Mouse (Mus musculus): ENCODE results near the gene Mettl11b. TPM values are rescaled to one million over a fixed set of nuclear protein-coding genes. Genes with fewer than 3 reads are reported as not detected.

Gene Mettl11b
- polyA plus RNA-seq, 1 experiment from 2014 or later: not detected

- no peak overlapping the region for H3K27ac ChIP-seq (ENCODE audit: low read depth, low read length)
- no peaks in the 10 kb centered on the region for H3K36me3 ChIP-seq (ENCODE audit: control insufficient read depth, insufficient read depth, low read length)
- no peak overlapping the region for H3K4me3 ChIP-seq (ENCODE audit: low read depth, low read length)
- H3K4me2 ChIP-seq (ENCODE audit: low read depth, low read length): no peak overlapping the region
- H3K4me1 ChIP-seq (ENCODE audit: control insufficient read depth, insufficient read depth, low read length): no peaks in the 10 kb centered on the region
- H3K27me3 ChIP-seq (ENCODE audit: control insufficient read depth, insufficient read depth, low read length): no peaks in the 10 kb centered on the region
- H3K9ac ChIP-seq (replicated peaks; ENCODE audit: low read depth, low read length): no peak overlapping the region
- no peaks in the 10 kb centered on the region for H3K9me3 ChIP-seq (ENCODE audit: control insufficient read depth, low read length)
- ATAC-seq (ENCODE audit: low read depth): peak; percentile 16; the same call in 1 of the 2 replicates
These were observed 66.5 kb downstream of the Mettl11b start for GRCm38 (mm10) chr1:163658535-163658928.

GRCm38 (mm10) chr1:163657766-163658534 is 67.1 kb downstream of the Mettl11b start:
- peak; percentile 73; the same call in 1 of the 2 replicates for ATAC-seq (ENCODE audit: low read depth)
- Histone ChIP-seq H3K27me3 (ENCODE audit: control insufficient read depth, insufficient read depth, low read length) (no peaks in the 10 kb centered on the region), H3K4me2 (ENCODE audit: low read depth, low read length) (no peak overlapping the region), H3K27ac (ENCODE audit: low read depth, low read length) (no peak overlapping the region), H3K9me3 (ENCODE audit: control insufficient read depth, low read length) (no peaks in the 10 kb centered on the region), H3K4me3 (ENCODE audit: low read depth, low read length) (no peak overlapping the region), H3K36me3 (ENCODE audit: control insufficient read depth, insufficient read depth, low read length) (no peaks in the 10 kb centered on the region), H3K9ac (replicated peaks; ENCODE audit: low read depth, low read length) (no peak overlapping the region), H3K4me1 (ENCODE audit: control insufficient read depth, insufficient read depth, low read length) (no peaks in the 10 kb centered on the region)
- 47% methylated on average over 7 of the region's 7 CpGs for WGBS

GRCm38 (mm10) chr1:163657056-163657455 is 68.0 kb downstream of the Mettl11b start:
- no peak for ATAC-seq (ENCODE audit: low read depth)
- H3K9ac ChIP-seq (replicated peaks; ENCODE audit: low read depth, low read length): no peak overlapping the region
- H3K27ac ChIP-seq (ENCODE audit: low read depth, low read length): no peak overlapping the region
- no peaks in the 10 kb centered on the region for H3K4me1 ChIP-seq (ENCODE audit: control insufficient read depth, insufficient read depth, low read length)
- H3K9me3 ChIP-seq (ENCODE audit: control insufficient read depth, low read length): no peaks in the 10 kb centered on the region
- H3K27me3 ChIP-seq (ENCODE audit: control insufficient read depth, insufficient read depth, low read length): no peaks in the 10 kb centered on the region
- WGBS: 61% methylated on average over 2 of the region's 2 CpGs
- no peak overlapping the region for H3K4me3 ChIP-seq (ENCODE audit: low read depth, low read length)
- H3K36me3 ChIP-seq (ENCODE audit: control insufficient read depth, insufficient read depth, low read length): no peaks in the 10 kb centered on the region
- no peak overlapping the region for H3K4me2 ChIP-seq (ENCODE audit: low read depth, low read length)

- 94% methylated on average over 5 of the region's 5 CpGs for WGBS
- Histone ChIP-seq H3K4me2 (ENCODE audit: low read depth, low read length) (no peak overlapping the region), H3K36me3 (ENCODE audit: control insufficient read depth, insufficient read depth, low read length) (no peaks in the 10 kb centered on the region), H3K9ac (replicated peaks; ENCODE audit: low read depth, low read length) (no peak overlapping the region), H3K9me3 (ENCODE audit: control insufficient read depth, low read length) (no peaks in the 10 kb centered on the region), H3K4me1 (ENCODE audit: control insufficient read depth, insufficient read depth, low read length) (no peaks in the 10 kb centered on the region), H3K4me3 (ENCODE audit: low read depth, low read length) (no peak overlapping the region), H3K27ac (ENCODE audit: low read depth, low read length) (no peak overlapping the region), H3K27me3 (ENCODE audit: control insufficient read depth, insufficient read depth, low read length) (no peaks in the 10 kb centered on the region)
- ATAC-seq (ENCODE audit: low read depth): no peak
These were observed 68.6 kb downstream of the Mettl11b start for GRCm38 (mm10) chr1:163656432-163656831.

Other genes starting within 250 kb of the Mettl11b start
- gene Kifap3, start 54.4 kb upstream of the Mettl11b start, polyA plus RNA-seq (2014; fragmentation: Nextera tagmentation; extraction: Ambion mirVana): 158 and 178 TPM in 2 replicates
- 17.8 and 20.2 TPM in 2 replicates for gene Scyl3, start 203.9 kb upstream of the Mettl11b start, polyA plus RNA-seq (2014; fragmentation: Nextera tagmentation; extraction: Ambion mirVana)

Measured in neural tube, embryonic 14.5 days (tissue).